Mouse (Mus musculus): ENCODE data around the gene Dcp1a. TPM values are rescaled to one million over a fixed set of nuclear protein-coding genes. Genes with fewer than 3 reads are reported as not detected.

Dcp1a gene
- polyA plus RNA-seq (2017; shearing (Covaris generic)) = 50.8 TPM

GRCm38 (mm10) chr14:30479361-30479948, at the start of gene Dcp1a:
Dcp1a (plus strand) TSS chr14:30479535.

GRCm38 (mm10) chr14:30491342-30491741, 12.0 kb downstream of the Dcp1a start, which contains the start of gene Cacna1d:
Cacna1d (minus strand) TSS chr14:30491455.

GRCm38 (mm10) chr14:30548131-30548720, 68.9 kb downstream of the Dcp1a start, which contains the start of gene Tkt:
Tkt (plus strand) TSS chr14:30548359.

Other genes starting within 250 kb of the Dcp1a start
- gene Cacna1d, start 11.9 kb downstream of the Dcp1a start, polyA plus RNA-seq (2017; shearing (Covaris generic)) = 1.6 TPM
- 127 TPM for gene Tkt, start 68.8 kb downstream of the Dcp1a start, polyA plus RNA-seq (2017; shearing (Covaris generic))
- gene Prkcd, start 146.7 kb downstream of the Dcp1a start, polyA plus RNA-seq (2017; shearing (Covaris generic)) = 78.6 TPM
- 6.7 TPM for gene Rft1, start 174.8 kb downstream of the Dcp1a start, polyA plus RNA-seq (2017; shearing (Covaris generic))
- 23.8 TPM for gene Sfmbt1, start 235.3 kb downstream of the Dcp1a start, polyA plus RNA-seq (2017; shearing (Covaris generic))